Mouse (Mus musculus) embryonic facial prominence, embryonic 11.5 days (tissue): Measurements from ENCODE around the gene Ikbkg. TPM values are rescaled to one million over a fixed set of nuclear protein-coding genes. Genes with fewer than 3 reads are reported as not detected.
A peak's percentile ranks its signal among the peaks of the same experiment; 100 is the strongest.
"Not testable (repeated sequence)": the region's sequence is repeated elsewhere in the genome, so short reads cannot be mapped to it uniquely, and the experiment has no call there.

Experiments used
- ATAC-seq: fragments of 200-750 bp; cut with Nextera tagmentation; replicated peaks from 2 replicates; pipeline ENCODE4 v1.8.0; 2017; ENCODE audit warnings: low read depth; ENCODE audit not compliant: insufficient number of reproducible peaks, low FRiP score, low TSS enrichment
- DNase-seq: peaks from one replicate; pipeline ENCODE4 v3.0.0-alpha.2; 2015; ENCODE audit warnings: low spot score
- H3K27ac ChIP-seq: fragments of 300-500 bp; sonication (generic); replicated peaks from 2 replicates; pipeline ENCODE4 v1.5.1; 2014; ENCODE audit warnings: mild to moderate bottlenecking, low read depth, low read length, control low read depth
- H3K27me3 ChIP-seq: fragments of 300-500 bp; sonication (generic); 2 replicates; pipeline ENCODE4 v1.6.1; 2014; ENCODE audit warnings: mild to moderate bottlenecking, low read length, moderate library complexity, mixed read lengths; ENCODE audit not compliant: control insufficient read depth, insufficient read depth
- H3K36me3 ChIP-seq: fragments of 300-500 bp; sonication (generic); replicated peaks from 2 replicates; pipeline ENCODE4 v1.6.1; 2014; ENCODE audit warnings: low read depth, mild to moderate bottlenecking, low read length, moderate library complexity, mixed read lengths; ENCODE audit not compliant: control insufficient read depth, insufficient read depth
- H3K4me1 ChIP-seq: fragments of 300-500 bp; sonication (generic); 2 replicates; pipeline ENCODE4 v1.6.1; 2014; ENCODE audit warnings: low read length, mixed read lengths; ENCODE audit not compliant: control insufficient read depth, insufficient read depth
- H3K4me2 ChIP-seq: fragments of 300-500 bp; sonication (generic); 2 replicates; pipeline ENCODE4 v1.6.1; 2014; ENCODE audit warnings: low read depth, mild to moderate bottlenecking, control low read depth, low read length, moderate library complexity
- H3K4me3 ChIP-seq: fragments of 300-500 bp; sonication (generic); 2 replicates; pipeline ENCODE4 v1.5.1; 2014; ENCODE audit warnings: low read depth, low read length, control low read depth
- H3K9ac ChIP-seq: fragments of 300-500 bp; sonication (generic); replicated peaks from 2 replicates; pipeline ENCODE4 v1.6.1; 2014; ENCODE audit warnings: mild to moderate bottlenecking, control low read depth, low read length
- H3K9me3 ChIP-seq: fragments of 300-500 bp; sonication (generic); replicated peaks from 2 replicates; pipeline ENCODE4 v1.6.1; 2016; ENCODE audit warnings: mild to moderate bottlenecking, low read length, inconsistent platforms, mixed read lengths; ENCODE audit not compliant: control insufficient read depth
- WGBS: fragments of 180-500 bp; shearing (Covaris S2); extraction: QIAGEN DNeasy Blood & Tissue Kit; methylation state at CpG from one replicate; pipeline ENCODE4 v1.1.7; 2014; 5-methylcytosine and 5-hydroxymethylcytosine counted together
- polyA plus RNA-seq: library from polyadenylated mRNA; unstranded; fragments of >200 nt; fragmentation: Nextera tagmentation; extraction: Ambion mirVana; gene quantifications from 2 replicates; pipeline ENCODE4 v1.2.1, GENCODE M21; 2014

The Ikbkg gene
- polyA plus RNA-seq, 1 experiment from 2014 or later: 22.2 TPM

GRCm38 (mm10) chrX:74481349-74481885 is 88.3 kb downstream of the Ikbkg start, which contains the start of gene Gm6880:
Gm6880 (minus strand) TSS chrX:74481399.
- H3K4me1 ChIP-seq, ATAC-seq: not testable (repeated sequence)

GRCm38 (mm10) chrX:74497131-74497530 is 104.0 kb downstream of the Ikbkg start:
- Histone ChIP-seq H3K36me3 (no peaks in the 10 kb centered on the region), H3K27me3 (no peaks in the 10 kb centered on the region), H3K27ac (no peak overlapping the region), H3K4me2 (no peak overlapping the region), H3K4me3 (no peak overlapping the region), H3K9ac (no peak overlapping the region), H3K9me3 (no peaks in the 10 kb centered on the region), H3K4me1 (no peaks in the 10 kb centered on the region)
- WGBS: 67% methylated on average over 1 of the region's 1 CpGs
- DNase-seq (peak; percentile 6), ATAC-seq (no peak)

More at GRCm38 (mm10) chrX:74481349-74481885, 88.3 kb downstream of the Ikbkg start, which contains the start of gene Gm6880:
- H3K4me2 ChIP-seq, H3K9me3 ChIP-seq, DNase-seq, H3K27ac ChIP-seq, H3K36me3 ChIP-seq, H3K27me3 ChIP-seq, H3K9ac ChIP-seq, H3K4me3 ChIP-seq: not testable (repeated sequence)
- WGBS: 83% methylated on average over 12 of the region's 14 CpGs

Other genes with a start within 250 kb of the Ikbkg start
- not detected in 2 replicates for gene Tex28, start 225.5 kb upstream of the Ikbkg start, polyA plus RNA-seq
- not detected in 2 replicates for gene Tktl1, start 216.0 kb upstream of the Ikbkg start, polyA plus RNA-seq
- gene Flna, start 143.5 kb upstream of the Ikbkg start, polyA plus RNA-seq: 267 and 289 TPM in 2 replicates
- 29.3 and 31.8 TPM in 2 replicates for gene Emd, start 138.6 kb upstream of the Ikbkg start, polyA plus RNA-seq
- 846 and 890 TPM in 2 replicates for gene Rpl10, start 122.5 kb upstream of the Ikbkg start, polyA plus RNA-seq
- 62.0 and 65.2 TPM in 2 replicates for gene Taz, start 111.4 kb upstream of the Ikbkg start, polyA plus RNA-seq
- 4.2 and 5.2 TPM in 2 replicates for gene Dnase1l1, start 111.0 kb upstream of the Ikbkg start, polyA plus RNA-seq
- gene Atp6ap1, start 96.2 kb upstream of the Ikbkg start, polyA plus RNA-seq: 93.0 and 107 TPM in 2 replicates
- 231 and 262 TPM in 2 replicates for gene Gdi1, start 88.3 kb upstream of the Ikbkg start, polyA plus RNA-seq
- 56.4 and 56.6 TPM in 2 replicates for gene Fam50a, start 80.3 kb upstream of the Ikbkg start, polyA plus RNA-seq
- gene Plxna3, start 64.2 kb upstream of the Ikbkg start, polyA plus RNA-seq: 11.2 and 11.3 TPM in 2 replicates
- 128 and 130 TPM in 2 replicates for gene Lage3, start 39.7 kb upstream of the Ikbkg start, polyA plus RNA-seq
- 63.2 and 65.7 TPM in 2 replicates for gene Ubl4a, start 20.1 kb upstream of the Ikbkg start, polyA plus RNA-seq
- gene Slc10a3, start 19.9 kb upstream of the Ikbkg start, polyA plus RNA-seq: 11.4 and 13.6 TPM in 2 replicates
- gene Fam3a, start within 50 bp of the Ikbkg start, polyA plus RNA-seq: 26.7 and 27.6 TPM in 2 replicates
- gene G6pdx, start 35.9 kb downstream of the Ikbkg start, polyA plus RNA-seq: 54.2 and 59.2 TPM in 2 replicates
- gene Gm6880, start 88.1 kb downstream of the Ikbkg start, polyA plus RNA-seq: not detected in 2 replicates
- gene Olfr1326-ps1, start 181.6 kb downstream of the Ikbkg start, polyA plus RNA-seq: not detected in 2 replicates
- not detected in 2 replicates for gene Olfr1325, start 199.4 kb downstream of the Ikbkg start, polyA plus RNA-seq